In genomic region chr10:117797684-117798083, GRCm38 (mm10) we compare ENCODE assay signal across 20 mouse cellular contexts. TPM values are rescaled to one million over a fixed set of nuclear protein-coding genes. Genes with fewer than 3 reads are reported as not detected.
DNase-seq lines count a peak whose midpoint lies in the region; TF ChIP-seq lines count a peak whose summit lies in the region.
"Had no signal": no experiment of that assay in that cellular context is flagged by ENCODE, and none has a peak within 500 bp of the region (broad histone marks: within the 10 kb centered on the region; RNA-seq: fewer than 3 reads in every experiment).

No protein-coding gene starts in this region.

- no peak for TF ChIP-seq RAD21 in MEL (IDR thresholded peaks at IDR 0.05; ENCODE audit: low read depth, low read length)

- no peaks in the 10 kb centered on the region; the same call in 1 of the 2 replicates for H3K79me2 ChIP-seq in MEL (ENCODE audit: control insufficient read depth, insufficient read depth, low read length, poor library complexity)

- H3K27me3 ChIP-seq in testis, adult 2 months (ENCODE audit: control insufficient read depth, insufficient read depth, low read length): no peaks in the 10 kb centered on the region
- no peaks in the 10 kb centered on the region for H3K27me3 ChIP-seq in MEL (ENCODE audit: control insufficient read depth in 1 of 2, insufficient read depth in 2 of 2, low read length in 2 of 2)
- H3K27me3 ChIP-seq in limb, embryonic 10.5 days (ENCODE audit: low read depth, poor library complexity, severe bottlenecking): no peaks in the 10 kb centered on the region
- H3K27me3 ChIP-seq: hindbrain, embryonic 15.5 days; intestine, embryonic 15.5 days; limb, embryonic 13.5 days; midbrain, embryonic 13.5 days had no signal

- WGBS in limb, embryonic 10.5 days: 85% methylated on average over 7 of the region's 7 CpGs

- H3K27ac ChIP-seq in testis, adult 2 months (ENCODE audit: control insufficient read depth, insufficient read depth, low read depth, low read length): no peak overlapping the region
- H3K27ac ChIP-seq in MEL (ENCODE audit: control insufficient read depth, low read depth, low read length): no peak overlapping the region
- H3K27ac ChIP-seq in limb, embryonic 10.5 days: no peak overlapping the region
- H3K27ac ChIP-seq: embryonic facial prominence, embryonic 10.5 days; hindbrain, embryonic 15.5 days; intestine, embryonic 15.5 days; limb, embryonic 13.5 days; midbrain, embryonic 13.5 days had no signal

- DNase-seq in testis, postnatal 14 days (ENCODE audit: low spot score): no peak
- DNase-seq in MEL (ENCODE audit: low read depth, low spot score) (no peak), MN1 (ENCODE audit: low spot score) (no peak)
- DNase-seq in induced T-regulatory cell, adult 2 months (ENCODE audit: low read depth): peak; percentile 33
- peak; percentile 36 for DNase-seq in testis, postnatal 10 days (ENCODE audit: low spot score)
- DNase-seq in limb, embryonic 10.5 days (ENCODE audit: low spot score): no peak
- DNase-seq: adrenal gland, adult 2 months; cerebellum, adult 11 months; cerebellum, adult 9-11 months; kidney, postnatal 25 days; layer of hippocampus, postnatal 36 days; lung, adult 18-20 months; lung, postnatal 10 days; right cerebral cortex, postnatal 14 days had no signal

- no peaks in the 10 kb centered on the region for H3K9me3 ChIP-seq in MEL (replicated peaks; ENCODE audit: insufficient read depth, low read length)
- no peaks in the 10 kb centered on the region for H3K9me3 ChIP-seq in limb, embryonic 10.5 days (replicated peaks)
- H3K9me3 ChIP-seq: hindbrain, embryonic 15.5 days; intestine, embryonic 15.5 days; limb, embryonic 13.5 days; midbrain, embryonic 13.5 days had no signal

- no peak overlapping the region for H3K9ac ChIP-seq in MEL (ENCODE audit: control insufficient read depth, low read depth, low read length, poor library complexity, severe bottlenecking)
- H3K9ac ChIP-seq: hindbrain, embryonic 15.5 days; intestine, embryonic 15.5 days; limb, embryonic 13.5 days; midbrain, embryonic 13.5 days had no signal

- peaks cover 8% of the 10 kb centered on the region for H3K4me1 ChIP-seq in testis, adult 2 months (ENCODE audit: control insufficient read depth, insufficient read depth, low read length)
- H3K4me1 ChIP-seq in MEL (ENCODE audit: control insufficient read depth in 1 of 2, insufficient read depth in 2 of 2, low read length in 2 of 2): peaks cover 2 to 7% of the 10 kb centered on the region in 2 experiments; a peak in 1 of 4 replicates
- H3K4me1 ChIP-seq in limb, embryonic 10.5 days: peaks cover 6% of the 10 kb centered on the region; the same call in 1 of the 2 replicates

- TF ChIP-seq POLR2A in testis, adult 2 months (IDR thresholded peaks at IDR 0.05; ENCODE audit: control insufficient read depth, low read depth, low read length): no peak
- TF ChIP-seq POLR2A in MEL (IDR thresholded peaks at IDR 0.05; ENCODE audit: control insufficient read depth in 1 of 2, insufficient read depth in 1 of 2, low read depth in 1 of 2, low read length in 2 of 2, poor library complexity in 1 of 2): no peak

- TF ChIP-seq CTCF in testis, adult 2 months (IDR thresholded peaks at IDR 0.05; ENCODE audit: control insufficient read depth, insufficient read depth, insufficient replicate concordance, low read depth, low read length): no peak
- no peak for TF ChIP-seq CTCF in MEL (IDR thresholded peaks at IDR 0.05 in 2 of 3, conservative IDR thresholded peaks at IDR 0.05 in 1 of 3; ENCODE audit: control insufficient read depth in 1 of 3, insufficient read depth in 1 of 3, low read depth in 2 of 3, low read length in 3 of 3, poor library complexity in 1 of 3, severe bottlenecking in 1 of 3)

- TF ChIP-seq EP300 in MEL (IDR thresholded peaks at IDR 0.05; ENCODE audit: low read depth in 1 of 2, low read length in 2 of 2): no peak

- H3K36me3 ChIP-seq in testis, adult 2 months (ENCODE audit: control insufficient read depth, insufficient read depth, low read length): no peaks in the 10 kb centered on the region
- H3K36me3 ChIP-seq in MEL (ENCODE audit: control insufficient read depth in 1 of 2, insufficient read depth in 2 of 2, low read length in 2 of 2): peaks cover 0 to 7% of the 10 kb centered on the region in 2 experiments; a peak in 1 of 4 replicates
- no peaks in the 10 kb centered on the region for H3K36me3 ChIP-seq in limb, embryonic 10.5 days
- H3K36me3 ChIP-seq: embryonic facial prominence, embryonic 10.5 days; hindbrain, embryonic 15.5 days; intestine, embryonic 15.5 days; limb, embryonic 13.5 days; midbrain, embryonic 13.5 days had no signal

- H3K4me3 ChIP-seq in testis, adult 2 months (ENCODE audit: control insufficient read depth, low read depth, low read length): peak overlapping the region; percentile 69
- H3K4me3 ChIP-seq in MEL (ENCODE audit: control insufficient read depth in 1 of 2, insufficient read depth in 1 of 2, low read depth in 2 of 2, low read length in 2 of 2): no peak overlapping the region
- H3K4me3 ChIP-seq in limb, embryonic 10.5 days: no peak overlapping the region
- H3K4me3 ChIP-seq: embryonic facial prominence, embryonic 10.5 days; hindbrain, embryonic 15.5 days; intestine, embryonic 15.5 days; limb, embryonic 13.5 days; midbrain, embryonic 13.5 days had no signal

TF ChIP-seq in MEL, 35 proteins besides CTCF, POLR2A, EP300 and RAD21:
- no peak for TF ChIP-seq TCF12 (IDR thresholded peaks at IDR 0.05; ENCODE audit: low read depth, low read length)
- 0 out of 2 replicates have a peak, but pooled peaks have one; percentile 31 for TF ChIP-seq ZNF384 (IDR thresholded peaks at IDR 0.05; ENCODE audit: low read depth, low read length)

RNA-seq across cellular contexts. Expression of gene Nup107, which starts 5.2 kb away (rescaled TPM):
- 12.7 and 16.8 TPM in 2 replicates for polyA plus RNA-seq in testis, adult 2 months (2012; rRNA removed)
- 77.8 and 80.2 TPM in 2 replicates for total RNA-seq in MEL (2012; rRNA removed)
- polyA plus RNA-seq in MEL (2012; ENCODE audit: insufficient read depth in 1 of 2, insufficient read length in 2 of 2, low read depth in 1 of 2, low replicate concordance in 2 of 2, missing spikeins in 1 of 2): 10 to 100 TPM in 1 of 2 experiments, not detected in 1; 91.6 TPM
- polyA plus RNA-seq in limb, embryonic 10.5 days (2016; fragmentation: Nextera tagmentation; extraction: Ambion mirVana): 109 and 111 TPM in 2 replicates

RNA-seq across cellular contexts. Expression of gene Rap1b, which starts 48.2 kb away (rescaled TPM):
- polyA plus RNA-seq in testis, adult 2 months (2012; rRNA removed): 9.6 and 13.8 TPM in 2 replicates
- total RNA-seq in MEL (2012; rRNA removed): 42.3 and 47.4 TPM in 2 replicates
- 10 to 100 TPM; 83.3 to 89.1 TPM for polyA plus RNA-seq in MEL (2012; ENCODE audit: insufficient read depth in 1 of 2, insufficient read length in 2 of 2, low read depth in 1 of 2, low replicate concordance in 2 of 2, missing spikeins in 1 of 2)
- polyA plus RNA-seq in limb, embryonic 10.5 days (2016; fragmentation: Nextera tagmentation; extraction: Ambion mirVana): 138 and 146 TPM in 2 replicates

RNA-seq across cellular contexts. Expression of gene Slc35e3, which starts 51.5 kb away (rescaled TPM):
- polyA plus RNA-seq in testis, adult 2 months (2012; rRNA removed): 2.3 and 2.7 TPM in 2 replicates
- 3.0 and 3.7 TPM in 2 replicates for total RNA-seq in MEL (2012; rRNA removed)
- 1 to 10 TPM in 1 of 2 experiments, not detected in 1; 7.4 TPM for polyA plus RNA-seq in MEL (2012; ENCODE audit: insufficient read depth in 1 of 2, insufficient read length in 2 of 2, low read depth in 1 of 2, low replicate concordance in 2 of 2, missing spikeins in 1 of 2)
- 16.4 and 22.1 TPM in 2 replicates for polyA plus RNA-seq in limb, embryonic 10.5 days (2016; fragmentation: Nextera tagmentation; extraction: Ambion mirVana)

Comparison
In these comparisons a context has a peak if more than half of its experiments do, and no peak if none do; other contexts are left out.
1. DNase-seq: peak in induced T-regulatory cell, adult 2 months (single experiment) and testis, postnatal 10 days (single experiment); none in testis, postnatal 14 days (single experiment), MEL (single experiment), limb, embryonic 10.5 days (single experiment) and MN1 (single experiment).